Mouse (Mus musculus) B cell, adult 2 months (primary cell): ENCODE measurements around the gene Pnpla3.
A peak's percentile ranks its signal among the peaks of the same experiment; 100 is the strongest.

Source experiments
- DNase-seq, 2 experiments: peaks; one replicate each; pipeline ENCODE4 v3.0.0; 2022

Pnpla3 gene

DNA sequence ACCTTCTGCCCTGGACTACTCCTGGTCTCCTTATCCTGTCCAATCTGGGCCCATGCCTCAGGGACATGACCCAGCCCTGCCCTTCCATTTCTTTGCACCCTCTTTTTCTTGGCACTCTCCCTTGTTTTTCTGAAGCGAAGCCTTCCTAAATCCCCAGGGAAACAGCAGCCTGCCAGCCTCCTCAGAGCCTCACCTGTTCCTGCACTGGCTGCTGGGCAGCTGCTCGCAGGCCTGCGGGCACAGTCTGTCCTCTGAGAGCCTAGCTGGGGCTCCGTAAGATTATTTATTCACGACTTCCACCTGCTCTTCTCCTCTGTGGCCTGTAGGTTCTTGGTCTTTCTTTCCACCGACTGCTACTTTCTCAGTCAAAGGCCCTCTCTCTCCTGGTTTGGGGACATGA, 14.4 kb downstream of the Pnpla3 start:
- no peak for DNase-seq

DNA sequence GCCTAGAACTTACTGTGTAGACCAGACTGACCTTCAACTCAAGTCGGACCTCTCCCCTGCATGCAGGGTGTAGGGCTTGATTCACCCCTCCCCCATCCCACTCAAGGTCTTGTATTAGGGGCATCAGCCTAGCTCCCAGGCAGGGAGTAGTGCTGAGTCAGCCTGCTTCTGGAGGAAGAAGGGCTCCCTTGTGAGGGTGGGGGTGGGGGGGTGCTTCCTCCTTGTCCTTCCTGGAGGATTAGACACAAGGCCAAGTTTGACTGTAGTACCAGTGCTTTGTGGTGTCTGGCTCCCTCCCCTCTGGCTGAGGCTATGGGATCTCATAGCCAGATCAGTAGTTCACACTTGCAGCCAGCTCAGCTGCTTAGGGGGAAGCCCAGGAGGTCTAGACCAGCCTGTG, 16.3 kb downstream of the Pnpla3 start:
- no peak for DNase-seq

DNA sequence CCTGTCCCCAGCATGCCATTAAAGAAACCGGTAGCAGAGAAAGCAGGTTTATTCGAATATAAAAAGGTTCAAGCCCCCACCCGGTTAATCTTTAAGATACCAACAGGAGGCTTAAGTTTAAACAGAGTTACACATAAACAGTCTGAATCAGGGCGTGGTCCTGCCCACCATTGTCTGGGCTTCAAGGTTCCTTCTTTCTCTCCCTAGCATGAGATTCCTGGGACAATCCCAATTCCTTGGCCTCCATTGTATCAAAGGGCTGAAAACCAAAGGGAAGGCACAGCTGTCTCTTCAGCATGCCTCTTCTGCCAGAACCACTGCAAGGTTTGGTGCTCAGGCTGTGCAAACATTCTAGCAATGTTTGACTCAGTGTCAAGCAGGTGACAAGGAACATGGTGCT, 18.6 kb downstream of the Pnpla3 start:
- no peak for DNase-seq

DNA sequence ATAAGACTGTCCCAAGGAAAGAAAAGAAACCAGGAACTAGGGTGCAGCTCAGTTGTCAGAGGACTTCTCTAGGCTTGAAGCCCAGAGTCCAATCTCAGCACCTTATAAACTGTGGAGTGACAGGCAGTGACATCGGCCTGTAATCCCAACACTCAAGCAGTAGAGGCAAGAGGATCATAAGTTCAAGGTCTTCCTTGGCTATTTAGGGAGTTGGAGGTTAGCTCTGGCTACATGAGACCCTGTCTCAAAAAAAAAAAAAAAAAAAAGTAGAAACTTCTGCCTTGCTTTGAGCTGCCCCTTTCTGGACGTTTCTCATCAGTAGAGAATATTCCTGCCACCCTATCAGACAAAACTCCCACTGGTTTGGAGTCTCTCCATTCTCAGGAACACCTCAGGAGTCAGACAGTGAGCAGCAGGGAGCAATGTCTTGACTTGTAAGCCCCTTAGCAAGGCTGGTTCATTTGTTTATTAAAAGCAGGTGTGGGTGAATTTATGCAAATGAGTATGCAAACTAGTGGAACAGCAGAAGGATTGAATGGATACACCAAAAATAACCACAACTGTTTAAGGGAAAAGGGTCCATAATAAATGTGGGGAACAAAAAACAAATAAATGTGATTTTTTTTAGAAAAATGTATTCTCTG, 21.4 kb downstream of the Pnpla3 start:
- DNase-seq = no peak

DNA sequence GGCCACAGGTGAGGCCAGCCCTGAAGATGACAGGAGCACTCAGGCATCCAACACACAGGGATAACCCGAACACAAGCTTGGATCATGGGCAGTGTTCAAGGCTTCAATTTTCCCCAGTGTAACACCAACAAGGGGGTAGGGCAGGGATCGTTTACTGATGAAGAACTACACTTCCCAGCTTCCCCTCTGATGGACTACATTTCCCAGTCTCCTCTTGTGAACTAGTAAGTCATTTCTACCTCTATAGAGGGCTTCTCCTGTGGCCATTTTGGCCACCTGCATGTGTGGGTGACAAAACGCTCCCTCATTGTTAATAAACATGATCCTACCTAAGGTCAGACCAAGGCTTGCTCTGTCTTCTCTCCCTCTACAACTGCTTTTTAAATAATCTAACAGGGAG, 22.2 kb downstream of the Pnpla3 start:
- DNase-seq = no peak

DNA sequence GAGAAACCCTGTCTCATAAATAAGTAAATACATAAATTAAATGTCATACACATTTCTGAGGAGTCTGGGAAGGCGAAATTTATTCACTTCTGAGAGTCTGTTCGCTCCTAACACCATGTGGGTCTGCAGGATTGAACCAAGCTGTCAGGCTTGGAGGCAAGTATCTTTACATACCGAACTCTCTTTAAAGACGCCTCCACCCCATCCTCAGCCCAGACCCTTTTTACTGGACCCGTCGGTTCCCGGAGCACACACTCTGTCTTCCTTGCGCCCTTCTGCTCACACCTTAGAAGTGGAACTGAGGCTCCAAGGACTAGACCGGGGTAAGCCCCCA, 24.1 kb downstream of the Pnpla3 start:
- DNase-seq = no peak

DNA sequence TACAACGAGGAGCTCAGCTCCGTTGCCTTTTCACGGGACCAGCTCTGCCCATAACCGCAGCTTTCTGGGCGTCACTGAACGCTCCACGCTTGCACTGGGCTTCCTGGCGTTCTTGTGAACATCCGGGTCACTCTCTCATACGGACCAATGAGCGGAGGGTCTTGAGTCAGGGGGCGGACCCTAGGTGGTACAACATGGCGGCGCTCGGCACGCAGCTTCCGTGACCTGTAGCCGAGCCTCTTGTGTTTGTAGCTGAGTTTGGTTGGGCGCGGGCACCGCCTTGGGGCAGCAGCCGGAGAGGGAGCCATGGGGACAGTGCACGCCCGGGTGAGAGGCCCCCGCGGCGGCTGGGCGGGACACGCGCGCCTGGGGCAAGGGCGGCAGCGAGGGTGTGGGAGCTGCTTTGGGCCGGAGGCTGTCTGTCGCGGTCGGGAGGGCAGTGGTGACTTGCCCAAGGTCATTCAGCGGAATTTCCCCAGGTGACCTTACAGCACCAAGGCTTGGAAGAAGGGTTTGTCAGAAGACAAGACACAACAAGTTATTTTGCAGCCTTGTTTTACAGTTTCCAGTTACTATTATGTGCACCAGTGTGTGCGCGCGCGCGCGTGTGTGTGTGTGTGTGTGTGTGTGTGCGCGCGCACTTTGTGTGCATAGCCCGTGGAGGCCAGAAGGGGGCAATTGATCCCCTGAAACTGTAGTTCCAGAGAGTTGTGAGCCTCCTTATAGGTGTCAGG, 24.6 kb downstream of the Pnpla3 start, which contains the start of gene Samm50:
TSS of gene Samm50 (plus strand) at position 184 of the 734 bp plus-strand sequence.
- peak; percentile 90 to 91 for DNase-seq

DNA sequence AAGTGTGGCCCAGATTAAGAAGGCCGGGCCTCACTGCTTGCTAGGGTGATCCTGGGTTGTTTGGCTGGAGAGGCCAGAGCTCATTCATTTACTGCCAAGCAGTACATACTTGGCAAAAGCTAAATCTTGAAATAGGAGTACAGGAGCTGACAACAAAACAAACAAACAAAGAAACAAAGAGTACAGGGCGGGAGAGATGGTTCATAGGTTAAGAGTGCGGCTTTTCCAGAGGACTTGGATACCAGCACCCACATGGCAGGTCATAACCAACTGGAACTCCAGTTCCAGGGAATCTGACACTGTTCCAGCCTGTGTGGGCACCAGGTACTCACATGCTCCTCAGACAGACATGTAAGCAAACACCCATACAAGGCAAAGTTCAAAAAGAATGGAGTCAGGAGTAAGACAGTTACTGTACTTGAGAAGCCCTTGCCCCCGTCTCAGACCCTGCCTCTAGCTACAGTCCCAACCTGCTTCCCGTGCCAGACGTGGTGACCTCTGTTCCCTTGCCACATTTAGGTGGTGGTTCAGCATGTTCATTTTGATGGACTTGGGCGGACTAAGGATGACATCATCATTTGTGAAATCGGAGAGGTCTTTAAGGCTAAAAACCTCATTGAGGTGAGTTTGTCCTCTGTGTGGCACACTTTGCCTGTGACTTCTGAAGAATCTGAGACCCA, 29.0 kb downstream of the Pnpla3 start:
- DNase-seq = no peak

DNA sequence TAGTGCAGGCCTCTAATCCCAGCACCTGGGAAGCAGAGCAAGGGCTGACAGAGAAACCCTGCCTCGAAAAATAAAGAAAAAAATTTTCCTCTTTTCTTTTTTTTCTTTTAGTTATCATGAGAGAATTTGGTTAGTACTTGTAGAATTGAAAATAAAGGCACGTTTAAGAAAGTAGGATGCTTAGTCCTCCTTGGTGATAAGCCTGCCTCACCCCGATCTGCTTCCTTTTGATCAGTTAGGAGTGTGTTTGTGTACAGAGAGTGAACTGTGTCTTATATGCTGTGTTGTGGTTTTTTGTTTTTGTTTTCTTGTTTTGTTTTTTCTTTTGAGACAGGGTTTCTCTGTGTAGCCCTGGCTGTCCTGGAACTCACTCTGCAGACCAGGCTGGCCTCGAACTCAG, 39.7 kb downstream of the Pnpla3 start:
- no peak for DNase-seq

DNA sequence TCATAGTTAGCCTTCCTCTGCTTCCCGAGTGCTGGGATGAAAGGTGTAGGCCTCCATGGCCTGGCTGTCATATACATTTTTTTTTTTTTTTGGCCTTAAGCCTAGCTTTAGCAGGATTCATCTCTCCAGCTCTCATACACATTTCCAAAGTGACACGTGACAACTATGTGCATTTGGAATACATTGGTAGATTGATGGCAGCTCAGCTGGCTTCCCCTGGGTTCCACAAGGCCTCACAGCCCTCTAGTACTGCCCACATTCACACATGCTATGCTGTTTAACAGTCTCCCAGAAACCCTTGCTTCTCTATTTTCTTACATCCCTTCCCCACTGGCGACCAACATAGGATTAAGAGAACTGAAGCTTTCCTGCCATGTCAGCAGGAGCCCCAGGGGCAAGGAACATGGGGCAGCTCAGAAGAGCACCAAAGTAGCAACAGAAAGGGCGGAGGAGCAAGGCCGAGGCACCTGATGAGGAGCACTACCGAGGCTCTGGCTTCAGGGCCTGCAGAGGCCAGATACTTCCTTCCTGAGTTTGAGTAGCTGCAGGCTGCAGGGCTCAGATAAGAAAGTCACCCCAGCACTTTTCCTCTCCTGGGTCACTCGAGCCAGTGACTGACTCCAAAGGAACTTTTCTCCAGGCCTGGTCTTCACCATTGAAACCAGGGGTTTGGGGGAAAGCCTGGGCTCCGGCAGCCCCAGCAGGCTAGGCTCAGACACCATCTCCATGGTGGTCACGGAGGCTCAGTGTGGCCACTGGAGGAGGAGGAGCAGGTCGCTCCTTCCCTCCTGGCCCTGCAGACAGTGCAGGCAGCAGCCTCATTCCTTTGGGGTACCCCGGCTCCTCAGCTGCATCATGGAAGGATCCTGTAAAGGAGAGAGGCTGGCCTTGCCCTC, 42.1 kb downstream of the Pnpla3 start:
- DNase-seq = no peak

DNA sequence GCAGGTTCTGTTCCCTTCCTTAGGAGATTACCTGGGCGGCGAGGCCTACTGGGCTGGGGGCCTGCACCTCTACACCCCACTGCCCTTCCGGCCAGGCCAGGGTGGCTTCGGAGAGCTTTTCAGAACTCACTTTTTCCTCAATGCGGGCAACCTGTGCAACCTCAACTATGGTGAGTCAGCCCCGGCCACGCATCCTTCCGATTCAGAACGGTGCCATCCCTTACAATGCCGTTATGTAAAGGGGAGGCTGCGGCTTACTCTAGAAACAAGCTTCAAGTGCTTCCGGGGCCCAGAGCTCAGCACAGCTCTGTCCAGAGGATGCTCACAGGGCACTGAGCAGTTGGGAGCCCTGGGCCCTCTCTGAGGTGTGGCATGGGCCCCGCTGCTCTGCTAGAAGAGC, 42.8 kb downstream of the Pnpla3 start:
- no peak for DNase-seq

DNA sequence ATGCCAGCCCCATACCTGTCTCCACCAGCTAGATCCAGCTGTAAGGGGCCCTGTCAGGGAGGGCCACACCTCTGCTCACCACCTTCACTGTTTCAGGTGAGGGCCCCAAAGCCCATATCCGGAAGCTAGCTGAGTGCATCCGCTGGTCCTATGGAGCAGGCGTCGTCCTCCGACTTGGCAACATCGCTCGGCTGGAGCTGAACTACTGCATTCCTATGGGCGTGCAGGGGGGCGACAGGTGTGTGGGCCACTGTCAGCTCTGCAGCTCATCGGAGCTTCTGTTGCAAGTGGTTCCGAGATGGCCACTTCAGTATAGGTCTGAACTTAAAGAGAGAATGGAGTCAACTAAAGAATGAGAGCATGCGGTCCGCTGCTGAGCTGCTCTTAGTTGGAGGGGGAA, 43.3 kb downstream of the Pnpla3 start:
- no peak for DNase-seq

DNA sequence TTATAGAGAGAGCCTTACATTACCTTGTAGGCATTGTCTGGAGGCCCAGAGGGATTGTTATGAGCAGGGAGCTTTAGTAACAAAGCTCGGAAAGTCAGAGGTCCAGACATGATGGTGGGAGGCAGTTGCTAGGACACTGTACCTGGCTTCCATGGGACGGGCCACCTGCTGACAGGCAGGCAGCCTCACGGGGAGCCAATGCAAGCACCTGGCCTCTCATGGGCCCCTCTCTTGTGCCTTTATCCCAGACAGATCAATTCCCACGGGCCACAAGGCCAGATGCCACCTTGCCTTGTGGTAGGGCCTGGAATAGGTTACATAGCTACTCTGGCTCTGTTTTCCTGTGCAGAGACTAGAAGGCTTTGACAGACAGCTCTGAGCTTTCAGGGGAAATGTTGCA, 43.9 kb downstream of the Pnpla3 start:
- DNase-seq = no peak

DNA sequence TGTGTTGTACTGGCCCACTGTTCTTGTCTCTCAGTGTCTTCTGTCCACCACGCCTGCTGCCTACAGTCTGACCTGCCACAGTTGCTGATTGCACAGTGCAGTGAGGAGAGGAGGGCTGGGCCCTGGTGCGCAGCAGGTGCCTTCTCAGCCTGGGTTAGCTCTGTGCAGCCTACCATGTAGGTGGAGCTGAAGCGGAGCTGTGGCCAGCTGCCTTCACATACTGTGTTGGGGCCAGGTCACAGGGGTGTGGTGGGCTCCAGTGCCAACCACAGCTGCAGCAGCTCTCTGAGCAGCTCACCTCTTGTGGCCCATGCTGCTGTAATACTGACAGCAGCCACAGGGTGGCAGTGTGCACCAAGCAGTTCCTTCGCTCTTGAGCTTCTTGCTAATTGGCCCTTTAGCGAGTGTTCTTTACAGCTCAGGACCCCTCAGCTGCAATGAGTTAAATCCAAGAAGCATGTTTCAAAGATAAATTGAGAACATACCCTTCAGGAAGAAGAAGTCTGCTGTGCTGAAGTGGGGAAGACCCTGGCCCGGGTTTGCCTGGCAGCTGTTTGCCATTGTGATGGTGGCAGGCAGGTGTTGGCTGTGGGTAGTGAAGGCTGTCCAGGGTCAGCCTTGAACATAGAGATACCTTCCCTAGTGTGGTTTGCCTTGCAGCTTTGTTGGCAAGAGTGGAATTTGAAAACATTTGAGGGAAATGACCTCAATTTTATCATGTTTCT, 44.6 kb downstream of the Pnpla3 start:
- DNase-seq = peak; percentile 89

DNA sequence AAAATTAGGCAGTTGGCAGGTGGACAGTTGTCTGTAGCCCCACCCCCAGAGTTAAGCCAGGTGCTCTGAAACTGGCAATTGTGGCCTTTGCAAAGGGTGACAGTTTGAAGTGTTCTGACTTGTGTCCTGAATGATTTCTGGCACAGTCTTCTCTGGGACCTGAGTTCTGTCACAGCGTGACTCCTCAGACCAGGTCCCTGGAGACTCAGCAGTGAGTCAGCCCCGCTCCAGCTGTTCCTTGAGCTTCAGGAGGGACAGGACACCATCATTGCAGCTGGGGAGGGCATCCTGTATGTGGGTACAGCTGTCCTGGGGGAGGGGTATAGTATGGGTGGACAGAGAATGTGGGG, 45.1 kb downstream of the Pnpla3 start:
- DNase-seq = peak; percentile 28 to 31

DNA sequence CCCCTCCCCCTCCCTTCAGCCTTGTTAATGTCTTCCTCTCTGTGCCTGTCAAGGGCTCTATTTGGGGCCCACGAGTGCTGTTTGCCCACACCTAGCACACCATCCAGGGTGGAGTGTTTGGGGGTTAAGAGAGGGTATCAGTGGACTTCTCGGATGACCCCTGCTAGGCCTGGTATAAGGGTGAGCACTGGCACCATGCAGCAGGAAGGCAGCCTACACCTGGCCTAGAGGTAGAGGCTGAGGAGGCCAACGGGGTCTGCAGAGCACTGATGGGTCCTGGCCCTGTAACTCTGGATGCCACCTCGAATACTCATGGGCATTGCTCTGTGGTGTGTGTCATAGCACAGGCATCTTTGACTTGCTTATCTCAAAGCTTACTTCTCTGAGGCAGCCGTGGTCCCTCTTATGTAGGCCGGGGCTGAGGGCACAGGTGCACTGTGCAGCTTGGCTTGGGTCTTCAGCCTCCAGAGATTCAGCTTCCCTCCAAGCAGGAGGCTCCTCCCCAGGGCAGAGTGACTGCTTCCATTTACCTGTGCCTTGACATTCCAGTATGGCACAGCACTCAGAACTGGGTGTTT, 45.6 kb downstream of the Pnpla3 start:
- DNase-seq = no peak

DNA sequence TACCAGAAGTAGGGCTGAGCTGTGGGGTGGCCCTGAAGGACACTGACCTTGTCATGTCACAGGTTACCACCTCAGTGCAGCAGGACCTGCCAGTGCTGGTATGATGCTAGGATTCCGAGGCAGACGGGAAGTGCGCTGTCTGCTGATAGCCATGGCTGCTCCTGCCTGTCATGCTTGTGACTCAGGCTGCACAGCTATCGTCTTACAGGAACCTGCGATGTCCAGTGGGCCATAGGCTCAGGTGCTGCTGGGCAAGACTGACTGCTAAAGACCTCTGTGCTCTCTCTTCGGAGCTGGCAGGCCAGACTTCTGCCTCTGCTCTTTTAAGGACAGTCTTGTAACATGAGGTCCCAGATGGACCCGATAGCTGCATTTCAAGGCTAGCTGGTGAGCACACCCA, 46.8 kb downstream of the Pnpla3 start:
- DNase-seq = no peak

DNA sequence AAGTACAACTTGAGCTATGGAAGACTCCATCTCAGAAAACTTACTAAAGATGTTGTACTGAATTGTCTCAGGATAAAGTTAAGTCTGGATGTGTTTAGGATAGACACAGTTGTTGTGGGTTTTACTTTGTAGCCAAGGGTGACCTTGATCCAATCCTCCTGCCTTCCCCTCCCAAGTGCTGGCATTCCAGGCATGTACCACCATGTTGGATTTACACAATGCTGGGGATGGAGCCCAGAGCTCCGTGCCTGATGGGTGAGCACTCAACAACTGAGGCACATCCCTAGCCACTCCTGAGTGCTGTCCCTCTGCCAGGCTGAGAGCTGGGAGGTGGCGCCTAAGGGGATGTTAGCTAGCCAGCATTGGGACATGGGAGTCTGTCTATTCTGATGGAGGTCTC, 47.6 kb downstream of the Pnpla3 start:
- no peak for DNase-seq

DNA sequence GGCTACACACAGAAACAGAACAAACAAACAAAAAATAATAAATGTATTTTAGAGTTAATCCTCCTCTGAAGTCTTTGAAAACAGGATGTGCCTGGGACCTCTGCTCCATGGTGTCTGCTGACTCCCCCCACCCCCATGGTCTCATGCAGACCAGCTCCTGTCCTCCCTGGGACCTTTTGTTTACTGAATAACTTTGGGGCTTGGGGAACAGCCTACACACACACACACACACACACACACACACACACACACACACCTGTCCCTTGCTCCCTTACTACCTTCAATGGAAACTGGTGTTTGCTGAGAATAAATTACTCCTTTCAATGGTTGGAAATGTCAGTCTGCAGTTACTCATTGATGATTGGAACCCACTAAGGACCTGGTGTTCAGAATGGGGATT, 48.4 kb downstream of the Pnpla3 start:
- DNase-seq = no peak

DNA sequence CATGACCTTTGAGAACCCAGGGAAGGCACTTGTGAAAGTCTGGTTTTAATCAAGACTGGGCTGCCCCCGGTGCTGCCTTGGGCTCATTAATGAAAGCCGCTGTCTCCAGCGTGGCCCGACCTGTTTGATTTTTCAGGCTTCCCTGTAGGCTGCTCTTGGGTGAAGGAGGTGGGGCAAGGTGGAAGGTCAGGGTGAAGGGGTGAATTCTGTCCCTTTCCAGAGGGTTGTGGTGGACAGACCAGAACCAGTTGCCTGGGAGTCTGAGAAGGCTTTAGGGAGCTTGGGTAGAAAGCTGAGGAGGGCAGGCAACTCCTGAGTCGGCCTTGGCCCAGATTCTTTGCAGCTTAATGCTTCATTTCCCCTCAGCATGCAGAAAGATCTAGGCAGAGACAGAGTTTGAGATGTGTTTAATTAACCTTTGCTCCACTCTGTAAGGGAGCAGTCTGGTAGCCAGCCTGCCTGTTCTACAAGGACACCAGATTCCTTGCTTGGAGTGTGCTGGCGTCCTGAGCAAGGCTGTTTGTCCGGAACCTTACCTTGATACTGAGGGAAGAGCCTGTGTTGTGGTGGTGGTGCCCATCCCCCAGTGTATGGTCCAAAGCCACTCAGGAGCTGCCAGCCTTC, 48.9 kb downstream of the Pnpla3 start:
- no peak for DNase-seq

DNA sequence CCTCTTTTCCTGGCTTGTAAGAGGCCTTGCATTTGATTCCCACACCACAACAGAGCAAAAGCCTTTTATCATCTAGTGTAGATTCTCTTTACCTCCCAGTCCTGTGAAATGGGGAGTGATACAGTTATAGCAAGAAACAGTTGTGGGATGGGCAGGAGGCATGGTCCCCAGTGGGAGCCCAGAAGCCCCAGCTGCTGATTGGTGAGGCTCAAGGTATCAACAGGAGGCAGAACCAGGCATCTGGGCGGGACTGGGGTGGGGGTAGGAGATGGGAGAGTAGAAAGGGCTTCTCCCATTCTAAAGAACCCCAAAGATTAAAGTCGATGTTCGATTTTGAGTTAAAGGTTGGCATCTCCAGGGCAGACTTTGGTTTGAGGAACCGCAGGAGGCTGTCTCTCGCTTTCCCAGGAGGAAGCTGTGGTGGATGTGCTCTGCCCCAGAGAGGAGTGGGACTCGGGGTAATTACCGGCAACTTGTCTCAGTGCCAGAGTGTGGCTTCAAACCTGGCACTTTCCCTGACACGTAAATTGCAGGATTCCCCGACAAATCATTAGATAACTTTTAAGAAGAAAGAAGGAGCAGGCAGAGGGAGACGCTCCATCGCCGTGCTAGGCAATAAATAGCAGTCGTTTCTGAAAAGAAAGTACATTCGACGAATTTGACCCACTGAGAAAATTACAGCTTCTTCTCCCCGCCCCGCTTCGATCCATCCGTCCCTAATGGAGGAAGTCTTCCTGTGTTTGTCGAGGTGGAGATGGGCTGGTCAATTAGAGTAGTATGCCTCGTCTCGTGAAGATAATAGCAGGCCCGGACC, 50.5 kb downstream of the Pnpla3 start:
- no peak for DNase-seq
